Mouse (Mus musculus): ENCODE data around the gene Nt5dc1.

DNA sequence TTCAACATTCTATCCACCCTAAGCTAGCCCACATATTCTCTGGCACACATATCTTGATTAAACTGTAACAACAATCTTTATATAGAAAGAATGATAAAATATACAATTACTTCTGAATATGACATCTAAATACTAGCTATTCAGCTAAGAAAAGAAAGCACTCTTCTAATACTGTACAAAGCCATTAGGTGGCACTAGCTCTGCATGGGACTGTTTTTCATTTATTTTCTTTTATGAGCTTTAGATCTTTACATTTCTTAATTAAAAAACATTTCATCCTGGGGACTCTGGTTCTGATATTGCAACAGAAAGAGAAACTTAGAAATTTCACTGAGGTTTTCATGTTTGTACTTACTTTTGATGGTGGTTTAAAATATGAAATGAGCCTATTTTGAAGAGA lies 13.4 kb upstream of the Nt5dc1 start:
- TF ChIP-seq CTCF (IDR thresholded peaks at IDR 0.05; ENCODE audit: low read depth): peak; percentile 60
- TF ChIP-seq EP300 (IDR thresholded peaks at IDR 0.05; ENCODE audit: low read depth): no peak

All from heart, postnatal 0 days (tissue).